Mouse (Mus musculus): ENCODE results near the gene Camk2g.

The Camk2g gene

GRCm38 (mm10) chr14:20702096-20702740, 91.7 kb downstream of the Camk2g start:
- no peak for DNase-seq (ENCODE audit: low spot score in 2 of 2)

- DNase-seq (ENCODE audit: low spot score in 2 of 2), result no peak
Observed at GRCm38 (mm10) chr14:20701554-20701953, 92.3 kb downstream of the Camk2g start.

GRCm38 (mm10) chr14:20700362-20700761, 93.5 kb downstream of the Camk2g start:
- DNase-seq (ENCODE audit: low spot score in 2 of 2), result no peak

GRCm38 (mm10) chr14:20698515-20698914, 95.4 kb downstream of the Camk2g start:
- no peak for DNase-seq (ENCODE audit: low spot score in 2 of 2)

- peak in 1 of 2 experiments; percentile 36 for DNase-seq (ENCODE audit: low spot score in 2 of 2)
Observed at GRCm38 (mm10) chr14:20696986-20697385, 96.9 kb downstream of the Camk2g start.

- no peak for DNase-seq (ENCODE audit: low spot score in 2 of 2)
Observed at GRCm38 (mm10) chr14:20695761-20696520, 97.9 kb downstream of the Camk2g start.

- peak; percentile 67 to 84 for DNase-seq (ENCODE audit: low spot score in 2 of 2)
Observed at GRCm38 (mm10) chr14:20694884-20695760, 98.8 kb downstream of the Camk2g start, which contains the start of gene Fut11. Gene Fut11, plus strand, starts transcription at chr14:20694968.

GRCm38 (mm10) chr14:20694185-20694883, 99.6 kb downstream of the Camk2g start:
- no peak for DNase-seq (ENCODE audit: low spot score in 2 of 2)

GRCm38 (mm10) chr14:20693589-20694101, 100.2 kb downstream of the Camk2g start:
- DNase-seq (ENCODE audit: low spot score in 2 of 2), result no peak

- no peak for DNase-seq (ENCODE audit: low spot score in 2 of 2)
Observed at GRCm38 (mm10) chr14:20691772-20692171, 102.1 kb downstream of the Camk2g start.

GRCm38 (mm10) chr14:20689009-20689408, 104.9 kb downstream of the Camk2g start:
- DNase-seq (ENCODE audit: low spot score in 2 of 2), result no peak

GRCm38 (mm10) chr14:20686576-20686975, 107.3 kb downstream of the Camk2g start:
- no peak for DNase-seq (ENCODE audit: low spot score in 2 of 2)

Data from urinary bladder, postnatal 36 days (tissue).